Mouse (Mus musculus) thymus, postnatal 14 days (tissue): Measurements from ENCODE around the gene Gm13278.
"Not testable (repeated sequence)": the region's sequence is repeated elsewhere in the genome, so short reads cannot be mapped to it uniquely, and the experiment has no call there.

Source experiments
- DNase-seq: peaks from one replicate; pipeline ENCODE4 v3.0.0; 2021

The Gm13278 gene

DNA sequence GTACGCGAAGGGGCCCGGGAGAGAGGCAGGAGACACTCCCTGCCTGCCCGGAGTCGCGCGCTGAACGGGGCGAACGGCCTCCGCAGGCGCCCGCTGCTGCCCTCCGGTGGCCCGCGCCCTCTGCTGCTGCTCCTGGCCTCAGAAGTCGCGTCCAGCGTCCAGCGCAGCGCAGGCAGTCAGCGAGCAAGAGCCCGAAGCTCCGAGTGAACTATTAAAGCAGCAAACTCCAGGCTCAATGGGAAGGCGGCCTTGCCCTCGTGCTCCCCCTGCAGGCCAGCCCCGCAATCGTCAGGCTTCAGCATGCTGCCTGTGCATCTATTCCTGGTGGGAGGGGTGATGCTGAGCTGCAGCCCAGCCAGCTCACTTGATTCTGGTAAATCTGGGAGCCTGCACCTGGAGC is at the start of gene Gm13278:
Gene Gm13278 (plus strand): TSS at position 301 of the 400 bp plus-strand sequence.
- not testable (repeated sequence) for DNase-seq

DNA sequence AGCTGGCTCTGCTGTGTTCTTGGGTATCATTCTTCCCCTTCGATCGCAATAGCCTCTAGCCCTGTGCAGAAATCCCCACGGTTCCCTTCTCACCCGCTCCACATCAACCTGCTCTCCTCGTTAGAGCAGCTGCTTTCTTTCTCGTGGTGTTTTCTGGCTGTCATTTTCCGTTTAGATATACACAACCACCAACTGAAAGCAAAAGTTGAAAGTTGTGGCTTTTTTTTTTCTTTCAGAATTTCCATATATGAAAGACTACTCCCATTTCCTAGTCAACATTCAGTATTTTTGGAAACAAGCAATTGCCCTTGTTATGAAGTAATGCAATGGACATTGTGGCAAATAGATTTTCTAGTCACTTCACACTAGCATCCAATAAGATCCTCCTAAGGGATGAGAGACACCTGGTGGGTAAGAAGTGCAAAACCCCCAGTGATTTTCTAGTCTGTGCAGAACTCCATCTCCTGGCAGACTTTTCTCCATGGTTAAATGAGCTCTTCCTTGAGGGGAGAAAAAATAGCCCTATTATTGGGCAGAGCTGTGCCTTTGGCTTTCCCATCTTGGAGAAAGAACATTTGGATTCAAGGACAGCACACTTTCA is 48.5 kb upstream of the Gm13278 start:
- no peak for DNase-seq

DNA sequence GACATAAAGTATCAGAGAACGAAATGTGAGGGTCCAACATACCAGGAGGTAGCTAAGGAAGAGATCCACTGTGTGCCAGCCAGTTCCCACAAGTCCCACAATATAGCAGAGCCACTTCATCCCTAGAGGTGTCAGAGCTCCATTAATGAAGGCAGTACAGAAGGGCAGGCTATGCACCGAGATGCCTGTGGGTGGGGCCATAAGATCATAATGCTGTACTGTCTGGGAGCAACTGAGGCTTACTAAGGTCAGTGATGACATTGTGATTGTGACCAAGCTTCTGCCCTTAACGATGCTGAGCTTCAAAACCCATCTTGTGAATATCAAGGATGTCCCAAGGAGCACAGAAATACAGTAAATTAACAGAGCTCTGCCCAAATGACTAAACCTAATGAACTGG is 47.1 kb upstream of the Gm13278 start:
- DNase-seq = no peak

- no peak for DNase-seq
These were observed 41.4 kb upstream of the Gm13278 start for GRCm38 (mm10) chr4:88749926-88750325.

DNA sequence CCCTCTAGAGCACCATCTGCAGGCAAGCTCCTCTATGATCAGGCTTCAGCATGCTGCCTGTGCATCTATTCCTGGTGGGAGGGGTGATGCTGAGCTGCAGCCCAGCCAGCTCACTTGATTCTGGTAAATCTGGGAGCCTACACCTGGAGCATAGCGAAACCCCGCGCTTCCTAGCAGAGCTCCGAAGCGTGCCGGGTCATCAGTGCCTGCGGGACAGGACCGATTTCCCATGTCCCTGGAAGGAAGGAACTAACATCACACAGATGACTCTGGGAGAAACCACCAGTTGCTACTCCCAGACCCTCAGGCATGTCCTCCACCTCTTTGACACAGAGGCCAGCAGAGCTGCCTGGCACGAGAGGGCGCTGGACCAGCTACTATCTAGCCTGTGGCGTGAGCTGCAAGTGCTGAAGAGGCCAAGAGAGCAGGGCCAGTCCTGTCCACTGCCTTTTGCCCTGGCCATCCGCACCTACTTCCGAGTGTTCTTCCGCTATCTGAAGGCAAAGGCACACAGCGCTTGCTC is 36.5 kb upstream of the Gm13278 start, which contains the start of gene Gm13271:
Gene Gm13271 (plus strand): TSS at position 51 of the 523 bp plus-strand sequence.
- peak; percentile 73 for DNase-seq

DNA sequence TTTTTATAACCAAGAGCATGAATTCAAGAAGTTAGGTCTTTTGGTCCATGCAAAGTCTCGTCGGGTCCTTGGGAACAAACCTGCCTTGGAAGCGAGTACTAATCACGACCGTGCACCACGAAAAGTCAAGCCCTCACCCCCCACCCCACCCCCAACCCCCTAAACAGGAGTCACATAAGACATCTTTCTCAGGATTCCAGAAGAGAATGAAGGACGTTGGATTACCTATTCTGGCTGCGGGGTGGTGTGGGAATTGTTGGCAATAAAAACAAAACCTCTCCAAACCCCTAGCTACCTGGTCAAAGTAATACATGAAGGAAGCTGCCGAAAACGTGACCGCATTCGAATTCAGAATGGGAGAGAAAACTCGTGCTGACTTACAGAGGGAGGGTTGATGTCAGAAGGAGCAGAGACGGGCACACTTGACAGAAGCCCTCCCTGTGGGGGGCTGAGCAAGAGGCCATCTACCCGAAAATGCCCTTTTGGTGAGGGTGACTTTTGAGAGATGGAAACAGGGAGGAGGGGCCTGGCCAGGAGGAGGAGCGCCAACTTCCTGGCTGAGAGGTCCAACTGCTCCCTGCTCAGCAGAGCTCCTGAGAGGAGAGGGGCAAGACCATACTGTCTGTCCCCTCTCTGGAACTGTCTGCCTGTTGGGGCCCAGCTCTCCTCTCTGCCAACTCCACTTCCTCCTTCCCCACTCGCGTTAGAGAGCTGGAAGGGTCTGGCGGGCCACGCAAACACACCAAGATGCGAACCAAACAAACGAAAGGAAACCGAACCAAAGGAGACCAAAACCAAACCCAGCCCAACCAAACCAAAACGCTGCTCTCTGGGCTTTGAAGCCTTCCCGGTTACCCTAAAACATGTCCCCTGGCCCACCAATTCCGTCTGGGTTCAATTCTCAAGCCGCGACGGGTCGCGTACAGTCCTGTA is 34.5 kb upstream of the Gm13278 start:
- DNase-seq = not testable (repeated sequence)

DNA sequence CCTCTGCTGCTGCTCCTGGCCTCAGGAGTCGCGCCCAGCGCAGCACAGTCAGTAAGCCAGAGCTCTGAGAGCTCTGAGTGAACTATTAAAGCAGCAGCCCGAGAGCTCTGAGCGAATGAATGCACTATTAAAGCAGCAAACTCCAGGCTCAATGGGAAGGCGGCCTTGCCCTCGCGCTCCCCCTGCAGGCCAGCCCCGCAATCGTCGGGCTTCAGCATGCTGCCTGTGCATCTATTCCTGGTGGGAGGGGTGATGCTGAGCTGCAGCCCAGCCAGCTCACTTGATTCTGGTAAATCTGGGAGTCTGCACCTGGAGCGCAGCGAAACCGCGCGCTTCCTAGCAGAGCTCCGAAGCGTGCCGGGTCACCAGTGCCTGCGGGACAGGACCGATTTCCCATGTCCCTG is 33.7 kb upstream of the Gm13278 start:
- peak; percentile 90 for DNase-seq

DNA sequence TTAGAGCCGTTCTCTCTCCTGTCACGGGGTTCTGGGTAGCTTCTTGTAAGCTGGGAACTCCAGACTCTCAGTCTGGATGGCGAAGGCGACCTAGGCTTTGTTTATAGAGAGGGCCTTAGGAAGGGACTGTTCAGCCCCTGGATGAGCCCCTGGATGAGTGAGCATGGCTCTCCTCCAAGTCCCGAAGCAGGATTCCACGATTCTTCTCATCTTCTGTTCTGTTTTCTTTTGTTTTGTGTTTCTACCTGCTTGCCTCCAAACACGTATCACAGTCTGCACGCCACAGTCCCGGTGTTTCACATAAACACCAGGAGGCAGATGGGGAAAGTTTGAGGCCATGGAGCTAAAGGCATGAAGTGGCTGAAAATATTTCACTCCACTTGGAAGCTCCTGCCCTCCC is 32.6 kb upstream of the Gm13278 start:
- not testable (repeated sequence) for DNase-seq

DNA sequence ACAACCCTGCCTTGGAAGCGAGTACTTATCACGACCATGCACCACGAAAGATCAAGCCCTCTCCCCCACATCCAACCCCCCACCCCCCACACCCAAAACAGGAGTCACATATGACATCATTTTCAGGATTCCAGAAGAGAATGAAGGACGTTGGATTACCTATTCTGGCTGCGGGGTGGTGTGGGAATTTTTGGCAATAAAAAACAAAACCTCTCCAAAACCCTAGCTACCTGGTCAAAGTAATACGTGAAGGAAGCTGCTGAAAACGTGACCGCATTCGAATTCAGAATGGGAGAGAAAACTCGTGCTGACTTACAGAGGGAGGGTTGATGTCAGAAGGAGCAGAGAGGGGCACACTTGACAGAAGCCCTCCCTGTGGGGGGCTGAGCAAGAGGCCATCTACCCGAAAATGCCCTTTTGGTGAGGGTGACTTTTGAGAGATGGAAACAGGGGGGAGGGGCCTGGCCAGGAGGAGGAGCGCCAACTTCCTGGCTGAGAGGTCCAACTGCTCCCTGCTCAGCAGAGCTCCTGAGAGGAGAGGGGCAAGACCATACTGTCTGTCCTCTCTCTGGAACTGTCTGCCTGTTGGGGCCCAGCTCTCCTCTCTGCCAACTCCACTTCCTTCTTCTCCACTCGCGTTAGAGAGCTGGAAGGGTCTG is 31.6 kb upstream of the Gm13278 start, which contains the start of gene Gm13283:
Gene Gm13283 (plus strand): TSS at position 510 of the 659 bp plus-strand sequence.
- peak; percentile 47 for DNase-seq

DNA sequence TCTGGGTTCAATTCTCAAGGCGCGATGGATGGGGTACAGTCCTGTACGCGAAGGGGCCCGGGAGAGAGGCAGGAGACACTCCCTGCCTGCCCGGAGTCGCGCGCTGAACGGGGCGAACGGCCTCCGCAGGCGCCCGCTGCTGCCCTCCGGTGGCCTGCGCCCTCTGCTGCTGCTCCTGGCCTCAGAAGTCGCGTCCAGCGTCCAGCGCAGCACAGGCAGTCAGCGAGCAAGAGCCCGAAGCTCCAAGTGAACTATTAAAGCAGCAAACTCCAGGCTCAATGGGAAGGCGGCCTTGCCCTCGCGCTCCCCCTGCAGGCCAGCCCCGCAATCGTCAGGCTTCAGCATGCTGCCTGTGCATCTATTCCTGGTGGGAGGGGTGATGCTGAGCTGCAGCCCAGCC is 30.9 kb upstream of the Gm13278 start:
- DNase-seq = peak; percentile 35

- peak; percentile 90 for DNase-seq
These were observed 29.6 kb upstream of the Gm13278 start for GRCm38 (mm10) chr4:88761776-88762175.

DNA sequence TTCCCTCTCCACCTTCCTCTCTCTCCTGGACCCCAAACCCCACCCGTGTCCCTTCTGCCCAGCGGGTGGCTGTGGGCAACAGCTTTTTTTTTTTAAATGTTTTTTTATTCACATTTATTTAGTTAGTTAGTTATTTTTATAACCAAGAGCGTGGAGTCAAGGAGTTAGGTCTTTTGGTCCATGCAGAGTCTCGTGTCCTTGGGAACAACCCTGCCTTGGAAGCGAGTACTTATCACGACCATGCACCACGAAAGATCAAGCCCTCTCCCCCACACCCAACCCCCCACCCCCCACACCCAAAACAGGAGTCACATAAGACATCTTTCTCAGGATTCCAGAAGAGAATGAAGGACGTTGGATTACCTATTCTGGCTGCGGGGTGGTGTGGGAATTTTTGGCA is 29.0 kb upstream of the Gm13278 start:
- peak; percentile 25 for DNase-seq

- DNase-seq = not testable (repeated sequence)
These were observed 27.8 kb upstream of the Gm13278 start for GRCm38 (mm10) chr4:88763384-88764018.

DNA sequence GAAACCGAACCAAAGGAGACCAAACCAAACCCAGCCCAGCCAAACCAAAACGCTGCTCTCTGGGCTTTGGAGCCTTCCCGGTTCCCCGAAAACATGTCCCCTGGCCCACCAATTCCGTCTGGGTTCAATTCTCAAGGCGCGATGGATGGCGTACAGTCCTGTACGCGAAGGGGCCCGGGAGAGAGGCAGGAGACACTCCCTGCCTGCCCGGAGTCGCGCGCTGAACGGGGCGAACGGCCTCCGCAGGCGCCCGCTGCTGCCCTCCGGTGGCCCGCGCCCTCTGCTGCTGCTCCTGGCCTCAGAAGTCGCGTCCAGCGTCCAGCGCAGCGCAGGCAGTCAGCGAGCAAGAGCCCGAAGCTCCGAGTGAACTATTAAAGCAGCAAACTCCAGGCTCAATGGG is 17.8 kb upstream of the Gm13278 start, which contains the start of gene Gm13290:
Gene Gm13290 (plus strand): TSS at position 301 of the 400 bp plus-strand sequence.
- DNase-seq = not testable (repeated sequence)

GRCm38 (mm10) chr4:88776622-88777021 is 14.7 kb upstream of the Gm13278 start, which contains the start of gene Gm13289:
Gene Gm13289 (plus strand): TSS chr4:88776922.
- not testable (repeated sequence) for DNase-seq

DNA sequence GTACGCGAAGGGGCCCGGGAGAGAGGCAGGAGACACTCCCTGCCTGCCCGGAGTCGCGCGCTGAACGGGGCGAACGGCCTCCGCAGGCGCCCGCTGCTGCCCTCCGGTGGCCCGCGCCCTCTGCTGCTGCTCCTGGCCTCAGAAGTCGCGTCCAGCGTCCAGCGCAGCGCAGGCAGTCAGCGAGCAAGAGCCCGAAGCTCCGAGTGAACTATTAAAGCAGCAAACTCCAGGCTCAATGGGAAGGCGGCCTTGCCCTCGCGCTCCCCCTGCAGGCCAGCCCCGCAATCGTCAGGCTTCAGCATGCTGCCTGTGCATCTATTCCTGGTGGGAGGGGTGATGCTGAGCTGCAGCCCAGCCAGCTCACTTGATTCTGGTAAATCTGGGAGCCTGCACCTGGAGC is 11.8 kb upstream of the Gm13278 start, which contains the start of gene Gm13272:
Gene Gm13272 (plus strand): TSS at position 301 of the 400 bp plus-strand sequence.
- not testable (repeated sequence) for DNase-seq

DNA sequence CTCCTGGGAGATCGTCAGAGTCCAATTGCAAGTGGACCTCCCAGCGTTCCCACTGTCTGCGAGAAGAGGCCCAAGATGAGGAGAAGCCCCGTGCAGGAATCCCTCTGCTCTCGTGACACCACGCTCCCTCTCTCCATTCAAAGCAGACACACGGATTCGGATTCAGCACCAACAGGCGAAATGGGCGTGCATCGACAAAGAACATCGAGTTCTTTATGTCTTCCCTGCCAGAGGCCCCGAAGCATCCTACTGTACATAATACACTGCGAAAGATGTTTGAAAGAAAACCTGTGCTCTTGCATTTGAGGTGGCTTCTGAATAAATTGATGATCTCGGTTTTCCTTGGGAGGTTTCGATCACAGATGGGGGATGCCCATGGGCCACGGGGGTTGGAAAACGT is 11.0 kb upstream of the Gm13278 start:
- not testable (repeated sequence) for DNase-seq

- not testable (repeated sequence) for DNase-seq
These were observed 9.5 kb upstream of the Gm13278 start, which contains the start of gene Ifnz for GRCm38 (mm10) chr4:88781831-88782230. Gene Ifnz (plus strand): TSS chr4:88782131.

GRCm38 (mm10) chr4:88782335-88782734 is 9.0 kb upstream of the Gm13278 start:
- DNase-seq = not testable (repeated sequence)

DNA sequence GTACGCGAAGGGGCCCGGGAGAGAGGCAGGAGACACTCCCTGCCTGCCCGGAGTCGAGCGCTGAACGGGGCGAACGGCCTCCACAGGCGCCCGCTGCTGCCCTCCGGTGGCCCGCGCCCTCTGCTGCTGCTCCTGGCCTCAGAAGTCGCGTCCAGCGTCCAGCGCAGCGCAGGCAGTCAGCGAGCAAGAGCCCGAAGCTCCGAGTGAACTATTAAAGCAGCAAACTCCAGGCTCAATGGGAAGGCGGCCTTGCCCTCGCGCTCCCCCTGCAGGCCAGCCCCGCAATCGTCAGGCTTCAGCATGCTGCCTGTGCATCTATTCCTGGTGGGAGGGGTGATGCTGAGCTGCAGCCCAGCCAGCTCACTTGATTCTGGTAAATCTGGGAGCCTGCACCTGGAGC is 5.9 kb upstream of the Gm13278 start, which contains the start of gene Gm13276:
Gene Gm13276 (plus strand): TSS at position 301 of the 400 bp plus-strand sequence.
- not testable (repeated sequence) for DNase-seq

- peak; percentile 75 for DNase-seq
These were observed 2.9 kb upstream of the Gm13278 start, which contains the start of gene Gm13277 for GRCm38 (mm10) chr4:88788402-88788801. Gene Gm13277 (plus strand): TSS chr4:88788632.
